ENCODE assay signal across 10 mouse cellular contexts in genomic region chr11:23927643-23928042, GRCm38 (mm10). TPM values are rescaled to one million over a fixed set of nuclear protein-coding genes. Genes with fewer than 3 reads are reported as not detected.
DNase-seq lines count a peak whose midpoint lies in the region; ATAC-seq lines count a peak whose summit lies in the region.
"Had no signal": no experiment of that assay in that cellular context is flagged by ENCODE, and none has a peak within 500 bp of the region (broad histone marks: within the 10 kb centered on the region; RNA-seq: fewer than 3 reads in every experiment).

No protein-coding gene starts in this region.

- H3K9ac ChIP-seq in midbrain, embryonic 12.5 days (replicated peaks) = no peak overlapping the region
- no peak overlapping the region for H3K9ac ChIP-seq in midbrain, embryonic 11.5 days (ENCODE audit: low read length)
- no peak overlapping the region for H3K9ac ChIP-seq in embryonic facial prominence, embryonic 14.5 days (ENCODE audit: low read depth, low read length)
- no peak overlapping the region for H3K9ac ChIP-seq in intestine, embryonic 14.5 days (ENCODE audit: low read length)
- H3K9ac ChIP-seq in stomach, embryonic 15.5 days = no peak overlapping the region

- ATAC-seq in midbrain, embryonic 12.5 days (ENCODE audit: low FRiP score, low read depth) = no peak
- ATAC-seq in midbrain, embryonic 11.5 days (ENCODE audit: low FRiP score) = no peak
- no peak for ATAC-seq in embryonic facial prominence, embryonic 14.5 days (ENCODE audit: low read depth)
- no peak for ATAC-seq in intestine, embryonic 14.5 days (replicated peaks; ENCODE audit: low FRiP score, low TSS enrichment, low read depth)
- no peak for ATAC-seq in stomach, embryonic 15.5 days (ENCODE audit: insufficient read depth, low FRiP score, low read depth)

- no peaks in the 10 kb centered on the region for H3K36me3 ChIP-seq in midbrain, embryonic 12.5 days
- no peaks in the 10 kb centered on the region for H3K36me3 ChIP-seq in midbrain, embryonic 11.5 days (ENCODE audit: control insufficient read depth, insufficient read depth, low read length)
- H3K36me3 ChIP-seq in embryonic facial prominence, embryonic 14.5 days (ENCODE audit: control insufficient read depth, insufficient read depth, low read length) = no peaks in the 10 kb centered on the region
- H3K36me3 ChIP-seq in intestine, embryonic 14.5 days (ENCODE audit: control insufficient read depth, insufficient read depth, low read length) = no peaks in the 10 kb centered on the region
- H3K36me3 ChIP-seq in stomach, embryonic 15.5 days = no peaks in the 10 kb centered on the region

- no peak for DNase-seq in midbrain, embryonic 11.5 days (ENCODE audit: low spot score, missing footprints)
- DNase-seq in embryonic facial prominence, embryonic 14.5 days (ENCODE audit: low spot score) = no peak
- DNase-seq in intestine, embryonic 14.5 days (ENCODE audit: low spot score) = no peak
- no peak for DNase-seq in spleen, adult 12 weeks (ENCODE audit: low spot score)
- DNase-seq in cerebellum, adult 18-20 months = no peak
- DNase-seq: cerebellum, adult 11-12 months; gastrocnemius, postnatal 10 days had no signal

- 39% methylated on average over 8 of the region's 8 CpGs for WGBS in midbrain, embryonic 12.5 days
- WGBS in midbrain, embryonic 11.5 days = 47% methylated on average over 8 of the region's 8 CpGs
- WGBS in embryonic facial prominence, embryonic 14.5 days = 23% methylated on average over 8 of the region's 8 CpGs
- 37% methylated on average over 8 of the region's 8 CpGs for WGBS in intestine, embryonic 14.5 days
- 33% methylated on average over 8 of the region's 8 CpGs for WGBS in stomach, embryonic 15.5 days

- no peaks in the 10 kb centered on the region for H3K4me1 ChIP-seq in midbrain, embryonic 12.5 days
- no peaks in the 10 kb centered on the region for H3K4me1 ChIP-seq in midbrain, embryonic 11.5 days (ENCODE audit: control insufficient read depth, insufficient read depth, low read length)
- H3K4me1 ChIP-seq in embryonic facial prominence, embryonic 14.5 days (ENCODE audit: control insufficient read depth, insufficient read depth, low read length) = no peaks in the 10 kb centered on the region
- no peaks in the 10 kb centered on the region for H3K4me1 ChIP-seq in intestine, embryonic 14.5 days (replicated peaks; ENCODE audit: control insufficient read depth, insufficient read depth, low read length)
- no peaks in the 10 kb centered on the region for H3K4me1 ChIP-seq in stomach, embryonic 15.5 days
- H3K4me1 ChIP-seq: megakaryocyte, embryonic 14.5 days had no signal

- H3K4me3 ChIP-seq in midbrain, embryonic 12.5 days = no peak overlapping the region
- no peak overlapping the region for H3K4me3 ChIP-seq in midbrain, embryonic 11.5 days (ENCODE audit: low read depth, low read length)
- H3K4me3 ChIP-seq in embryonic facial prominence, embryonic 14.5 days (ENCODE audit: low read depth, low read length) = 0 out of 2 replicates have a peak overlapping the region, but pooled peaks have one; percentile 13
- no peak overlapping the region for H3K4me3 ChIP-seq in intestine, embryonic 14.5 days (ENCODE audit: low read depth, low read length)
- H3K4me3 ChIP-seq in stomach, embryonic 15.5 days (replicated peaks) = peak overlapping the region; percentile 19
- H3K4me3 ChIP-seq: megakaryocyte, embryonic 14.5 days had no signal

- no peak overlapping the region for H3K27ac ChIP-seq in midbrain, embryonic 12.5 days (replicated peaks)
- no peak overlapping the region for H3K27ac ChIP-seq in midbrain, embryonic 11.5 days (ENCODE audit: low read depth, low read length)
- no peak overlapping the region for H3K27ac ChIP-seq in embryonic facial prominence, embryonic 14.5 days (replicated peaks; ENCODE audit: low read depth, low read length)
- H3K27ac ChIP-seq in intestine, embryonic 14.5 days (ENCODE audit: low read depth) = no peak overlapping the region
- no peak overlapping the region for H3K27ac ChIP-seq in stomach, embryonic 15.5 days

- no peaks in the 10 kb centered on the region for H3K27me3 ChIP-seq in midbrain, embryonic 12.5 days
- H3K27me3 ChIP-seq in midbrain, embryonic 11.5 days (ENCODE audit: control insufficient read depth, insufficient read depth, low read length) = no peaks in the 10 kb centered on the region
- no peaks in the 10 kb centered on the region for H3K27me3 ChIP-seq in embryonic facial prominence, embryonic 14.5 days (replicated peaks; ENCODE audit: control insufficient read depth, insufficient read depth, low read length)
- H3K27me3 ChIP-seq in intestine, embryonic 14.5 days (replicated peaks; ENCODE audit: control insufficient read depth, insufficient read depth, low read length) = no peaks in the 10 kb centered on the region
- H3K27me3 ChIP-seq in stomach, embryonic 15.5 days (replicated peaks) = no peaks in the 10 kb centered on the region
- H3K27me3 ChIP-seq: megakaryocyte, embryonic 14.5 days had no signal

- H3K4me2 ChIP-seq in midbrain, embryonic 12.5 days (replicated peaks) = 0 out of 2 replicates have a peak overlapping the region, but pooled peaks have one; percentile 5
- no peak overlapping the region; the same call in 1 of the 2 replicates for H3K4me2 ChIP-seq in midbrain, embryonic 11.5 days
- H3K4me2 ChIP-seq in embryonic facial prominence, embryonic 14.5 days (ENCODE audit: low read depth, low read length) = peak overlapping the region; percentile 39
- H3K4me2 ChIP-seq in intestine, embryonic 14.5 days (ENCODE audit: low read length) = peak overlapping the region; percentile 26
- peak overlapping the region; percentile 46 for H3K4me2 ChIP-seq in stomach, embryonic 15.5 days

- no peaks in the 10 kb centered on the region for H3K9me3 ChIP-seq in midbrain, embryonic 12.5 days
- no peaks in the 10 kb centered on the region for H3K9me3 ChIP-seq in midbrain, embryonic 11.5 days (ENCODE audit: control insufficient read depth, low read length)
- no peaks in the 10 kb centered on the region for H3K9me3 ChIP-seq in embryonic facial prominence, embryonic 14.5 days (ENCODE audit: control insufficient read depth, low read length)
- no peaks in the 10 kb centered on the region for H3K9me3 ChIP-seq in intestine, embryonic 14.5 days (ENCODE audit: control insufficient read depth, low read length)
- H3K9me3 ChIP-seq in stomach, embryonic 15.5 days = no peaks in the 10 kb centered on the region
- H3K9me3 ChIP-seq: megakaryocyte, embryonic 14.5 days had no signal

RNA-seq across cellular contexts. Expression of gene Papolg, which starts 32.6 kb away (rescaled TPM):
- polyA plus RNA-seq in midbrain, embryonic 12.5 days (2016; fragmentation: Nextera tagmentation; extraction: Ambion mirVana) = 28.3 and 28.5 TPM in 2 replicates
- 28.8 and 32.3 TPM in 2 replicates for polyA plus RNA-seq in midbrain, embryonic 11.5 days (2014; fragmentation: Nextera tagmentation; extraction: Ambion mirVana)
- polyA plus RNA-seq in embryonic facial prominence, embryonic 14.5 days (2014; fragmentation: Nextera tagmentation; extraction: Ambion mirVana) = 12.5 and 14.1 TPM in 2 replicates
- 12.1 and 14.0 TPM in 2 replicates for polyA plus RNA-seq in intestine, embryonic 14.5 days (2014; fragmentation: Nextera tagmentation; extraction: Ambion mirVana)
- 11.3 and 12.7 TPM in 2 replicates for polyA plus RNA-seq in stomach, embryonic 15.5 days (2015; fragmentation: Nextera tagmentation; extraction: Ambion mirVana)

Comparison
In these comparisons a context has a peak if more than half of its experiments do, and no peak if none do; other contexts are left out.
1. H3K4me3 ChIP-seq: peak in embryonic facial prominence, embryonic 14.5 days (single experiment) and stomach, embryonic 15.5 days (single experiment); none in midbrain, embryonic 12.5 days (single experiment), midbrain, embryonic 11.5 days (single experiment) and intestine, embryonic 14.5 days (single experiment).